Mouse (Mus musculus) midbrain, postnatal 0 days (tissue): ENCODE data around the gene Mlxip. TPM values are rescaled to one million over a fixed set of nuclear protein-coding genes. Genes with fewer than 3 reads are reported as not detected.

Source experiments
- ATAC-seq: fragments of 200-750 bp; cut with Nextera tagmentation; 2 replicates; pipeline ENCODE4 v1.8.0; 2017; ENCODE audit warnings: moderate number of reproducible peaks, mild to moderate bottlenecking, moderate TSS enrichment, moderate library complexity; ENCODE audit not compliant: low FRiP score
- DNase-seq: peaks from one replicate; pipeline ENCODE4 v3.0.0-alpha.2; 2015; ENCODE audit warnings: low spot score
- H3K27ac ChIP-seq: fragments of 300-500 bp; sonication (generic); 2 replicates; pipeline ENCODE4 v1.5.1; 2014; ENCODE audit warnings: low read depth, mild to moderate bottlenecking, low read length, mixed read lengths
- H3K27me3 ChIP-seq: fragments of 300-500 bp; sonication (generic); 2 replicates; pipeline ENCODE4 v1.6.1; 2014; ENCODE audit warnings: low read length, control low read depth, mixed read lengths; ENCODE audit not compliant: insufficient read depth
- H3K36me3 ChIP-seq: fragments of 300-500 bp; sonication (generic); 2 replicates; pipeline ENCODE4 v1.6.1; 2014; ENCODE audit warnings: low read length, control low read depth, mixed read lengths; ENCODE audit not compliant: insufficient read depth
- H3K4me1 ChIP-seq: fragments of 300-500 bp; sonication (generic); 2 replicates; pipeline ENCODE4 v1.6.1; 2014; ENCODE audit warnings: mild to moderate bottlenecking, control low read depth, antibody characterized with exemption, low read length, mixed read lengths; ENCODE audit not compliant: insufficient read depth
- H3K4me2 ChIP-seq: fragments of 300-500 bp; sonication (generic); 2 replicates; pipeline ENCODE4 v1.6.1; 2014; ENCODE audit warnings: low read depth, mild to moderate bottlenecking, low read length, mixed read lengths; ENCODE audit not compliant: poor library complexity, severe bottlenecking
- H3K4me3 ChIP-seq: fragments of 300-500 bp; sonication (generic); 2 replicates; pipeline ENCODE4 v1.5.1; 2014; ENCODE audit warnings: low read depth, mild to moderate bottlenecking, low read length, moderate library complexity
- H3K9ac ChIP-seq: fragments of 300-500 bp; sonication (generic); replicated peaks from 2 replicates; pipeline ENCODE4 v1.6.1; 2014; ENCODE audit warnings: mild to moderate bottlenecking, low read length, moderate library complexity, mixed read lengths; ENCODE audit not compliant: poor library complexity, severe bottlenecking
- H3K9me3 ChIP-seq: fragments of 300-500 bp; sonication (generic); 2 replicates; pipeline ENCODE4 v1.6.1; 2016; ENCODE audit warnings: low read length, control low read depth
- CTCF ChIP-seq: IDR thresholded peaks from 2 replicates; pipeline ENCODE4 v1.5.1; 2016; ENCODE audit warnings: antibody characterized with exemption, mild to moderate bottlenecking
- WGBS: fragments of 180-500 bp; shearing (Covaris S2); extraction: QIAGEN DNeasy Blood & Tissue Kit; methylation state at CpG from one replicate; pipeline ENCODE4 v1.1.7; 2014; 5-methylcytosine and 5-hydroxymethylcytosine counted together
- polyA plus RNA-seq: library from polyadenylated mRNA; unstranded; fragments of >200 nt; fragmentation: Nextera tagmentation; extraction: Ambion mirVana; gene quantifications from 2 replicates; pipeline ENCODE4 v1.2.1, GENCODE M21; 2015
- total RNA-seq: library from RNA; depleted of rRNA; stranded (reverse); fragments of >200 nt; gene quantifications from 2 replicates; pipeline ENCODE4 v1.2.3, GENCODE M21; 2014

Gene Mlxip
- total and polyA plus RNA-seq, 2 experiments from 2014 or later: 11.3 to 16.6 TPM

GRCm38 (mm10) chr5:123397786-123398185 is 3.2 kb downstream of the Mlxip start:
- TF ChIP-seq CTCF: no peak
- no peaks in the 10 kb centered on the region for H3K27me3 ChIP-seq
- H3K4me3 ChIP-seq: 0 out of 2 replicates have a peak overlapping the region, but pooled peaks have one; percentile 9
- 81% methylated on average over 11 of the region's 11 CpGs for WGBS
- H3K27ac ChIP-seq: no peak overlapping the region
- H3K36me3 ChIP-seq: no peaks in the 10 kb centered on the region
- H3K9ac ChIP-seq: no peak overlapping the region
- ATAC-seq (no peak), DNase-seq (no peak)
- no peaks in the 10 kb centered on the region for H3K9me3 ChIP-seq
- H3K4me1 ChIP-seq: peaks cover 25% of the 10 kb centered on the region
- H3K4me2 ChIP-seq: peak overlapping the region; percentile 74

GRCm38 (mm10) chr5:123398856-123399498 is 4.4 kb downstream of the Mlxip start:
- ATAC-seq (no peak), DNase-seq (no peak)

DNA sequence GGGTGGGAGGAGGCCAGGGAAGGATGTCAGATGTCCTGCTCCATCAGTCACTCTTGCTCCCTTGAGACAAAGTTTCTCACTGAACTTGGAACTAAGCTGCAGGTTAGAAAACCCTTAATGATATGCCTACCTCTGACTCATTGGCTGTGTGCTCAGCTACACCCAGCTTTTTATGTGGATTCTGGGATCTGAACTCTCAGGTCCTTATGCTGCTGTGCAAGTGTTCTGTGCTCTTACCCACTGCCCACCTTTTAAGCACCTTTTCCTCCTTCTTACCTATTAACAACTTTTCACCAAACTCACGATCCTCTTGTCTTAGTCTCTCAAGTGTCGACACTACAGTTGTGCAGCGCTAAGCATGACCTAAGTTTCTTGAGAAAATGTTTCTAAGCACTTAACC is 9.9 kb downstream of the Mlxip start:
- no peak overlapping the region for H3K9ac ChIP-seq
- H3K4me3 ChIP-seq: no peak overlapping the region
- H3K4me2 ChIP-seq: no peak overlapping the region
- H3K36me3 ChIP-seq: no peaks in the 10 kb centered on the region
- H3K4me1 ChIP-seq: no peaks in the 10 kb centered on the region
- ATAC-seq (no peak), DNase-seq (no peak)
- no peak overlapping the region for H3K27ac ChIP-seq
- no peaks in the 10 kb centered on the region for H3K9me3 ChIP-seq
- no peaks in the 10 kb centered on the region for H3K27me3 ChIP-seq
- 95% methylated on average over 3 of the region's 3 CpGs for WGBS
- TF ChIP-seq CTCF: no peak

More at GRCm38 (mm10) chr5:123398856-123399498, 4.4 kb downstream of the Mlxip start:
- WGBS: 88% methylated on average over 4 of the region's 4 CpGs
- H3K9me3 ChIP-seq: no peaks in the 10 kb centered on the region
- H3K9ac ChIP-seq: no peak overlapping the region
- H3K4me2 ChIP-seq: no peak overlapping the region
- no peaks in the 10 kb centered on the region for H3K36me3 ChIP-seq
- H3K27ac ChIP-seq: no peak overlapping the region
- no peak for TF ChIP-seq CTCF
- peaks cover 23% of the 10 kb centered on the region for H3K4me1 ChIP-seq
- H3K4me3 ChIP-seq: no peak overlapping the region
- no peaks in the 10 kb centered on the region for H3K27me3 ChIP-seq

- H3K27me3 ChIP-seq: no peaks in the 10 kb centered on the region
- H3K9me3 ChIP-seq: no peaks in the 10 kb centered on the region
- no peak for TF ChIP-seq CTCF
- H3K4me2 ChIP-seq: no peak overlapping the region
- no peaks in the 10 kb centered on the region for H3K4me1 ChIP-seq
- DNase-seq: no peak
- WGBS: 53% methylated on average over 2 of the region's 2 CpGs
- ATAC-seq: no peak
- H3K4me3 ChIP-seq: no peak overlapping the region
- H3K36me3 ChIP-seq: no peaks in the 10 kb centered on the region; the same call in 1 of the 2 replicates
- H3K9ac ChIP-seq: no peak overlapping the region
- no peak overlapping the region for H3K27ac ChIP-seq
Observed at GRCm38 (mm10) chr5:123406952-123407351, 12.4 kb downstream of the Mlxip start.

GRCm38 (mm10) chr5:123408176-123408575 is 13.6 kb downstream of the Mlxip start:
- H3K27me3 ChIP-seq: no peaks in the 10 kb centered on the region
- ATAC-seq (no peak), DNase-seq (no peak)
- no peaks in the 10 kb centered on the region for H3K4me1 ChIP-seq
- H3K4me3 ChIP-seq: no peak overlapping the region
- H3K27ac ChIP-seq: no peak overlapping the region
- H3K9ac ChIP-seq: no peak overlapping the region
- TF ChIP-seq CTCF: no peak
- H3K4me2 ChIP-seq: no peak overlapping the region
- H3K36me3 ChIP-seq: no peaks in the 10 kb centered on the region; the same call in 1 of the 2 replicates
- 41% methylated on average over 3 of the region's 3 CpGs for WGBS
- no peaks in the 10 kb centered on the region for H3K9me3 ChIP-seq

DNA sequence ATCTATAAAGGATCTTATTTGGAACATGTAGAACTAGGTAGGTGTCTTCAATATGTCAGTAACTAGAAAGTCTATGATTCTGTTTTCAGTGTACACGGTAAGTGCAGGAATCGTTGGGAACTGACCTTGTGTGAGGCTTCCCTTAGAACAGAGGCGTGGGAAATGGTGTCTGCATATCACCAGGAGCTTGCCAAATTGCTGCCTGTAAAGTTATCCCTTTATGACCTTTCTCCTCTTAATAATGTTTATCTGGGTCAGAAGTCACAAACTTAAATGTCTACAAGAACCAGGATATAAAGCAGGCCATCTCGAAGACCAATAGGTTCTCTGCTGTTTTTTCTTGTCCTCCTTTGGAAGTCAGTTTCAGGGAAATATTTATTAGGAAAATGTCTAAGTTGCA is 17.6 kb downstream of the Mlxip start:
- Histone ChIP-seq H3K9me3 (no peaks in the 10 kb centered on the region), H3K4me2 (no peak overlapping the region), H3K36me3 (no peaks in the 10 kb centered on the region; the same call in 1 of the 2 replicates), H3K27me3 (no peaks in the 10 kb centered on the region), H3K4me1 (no peaks in the 10 kb centered on the region), H3K9ac (no peak overlapping the region), H3K4me3 (no peak overlapping the region), H3K27ac (no peak overlapping the region)
- WGBS: 93% methylated on average over 4 of the region's 4 CpGs
- no peak for TF ChIP-seq CTCF
- no peak for ATAC-seq
- no peak for DNase-seq
